Mouse (Mus musculus): Measurements from ENCODE around the gene Arhgap5. TPM values are rescaled to one million over a fixed set of nuclear protein-coding genes. Genes with fewer than 3 reads are reported as not detected.

The Arhgap5 gene
- polyA plus RNA-seq (2016; fragmentation: Nextera tagmentation; extraction: Ambion mirVana) = 37.5 and 45.9 TPM in 2 replicates

DNA sequence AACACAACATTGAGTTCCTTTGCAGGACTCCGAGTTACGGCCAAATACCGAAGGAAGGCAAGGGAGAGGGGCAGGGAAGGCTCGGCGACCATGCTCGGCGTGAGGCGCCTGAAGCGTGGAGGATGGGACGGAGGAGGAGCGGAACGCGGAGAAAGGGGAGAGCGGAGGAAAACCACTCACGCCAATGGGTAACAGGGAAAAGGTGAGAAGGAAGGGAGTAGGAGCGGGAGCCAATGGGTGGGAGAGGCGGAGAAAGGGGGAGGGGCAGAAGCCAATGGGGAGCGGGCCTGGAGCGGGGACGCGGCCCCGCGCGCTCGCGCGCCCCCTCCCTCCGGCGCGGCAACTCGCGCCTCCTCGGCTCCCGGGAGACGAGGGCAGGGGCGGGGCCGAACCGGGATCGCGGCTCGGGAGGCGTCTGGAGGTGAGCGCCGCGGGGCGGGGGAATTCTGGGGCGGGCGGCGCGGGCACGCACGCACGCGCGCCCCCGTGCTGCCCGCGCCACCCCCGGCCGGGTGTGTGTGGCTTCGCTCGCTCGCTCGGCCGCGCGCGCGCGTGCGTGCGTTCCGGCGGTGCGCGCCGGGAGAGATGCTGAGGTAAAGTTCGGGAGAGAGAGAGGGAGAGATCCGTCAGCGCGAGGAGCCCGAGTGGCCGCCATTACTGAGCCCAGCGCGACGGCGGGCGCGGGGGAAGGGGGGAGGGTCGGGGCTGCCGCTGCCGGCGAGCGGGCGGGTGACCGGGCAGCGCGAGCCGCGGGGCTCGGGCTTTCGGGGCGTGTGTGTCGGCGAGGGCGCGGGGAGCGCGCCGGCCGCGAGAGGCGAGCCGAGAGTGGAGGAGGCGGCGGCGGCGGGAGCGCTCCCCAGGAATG, at the start of gene Arhgap5:
TSS of gene Arhgap5 (plus strand) at position 517 of the 865 bp plus-strand sequence.
- WGBS = 4% methylated on average over 107 of the region's 119 CpGs
- H3K9me3 ChIP-seq (replicated peaks) = no peaks in the 10 kb centered on the region

DNA sequence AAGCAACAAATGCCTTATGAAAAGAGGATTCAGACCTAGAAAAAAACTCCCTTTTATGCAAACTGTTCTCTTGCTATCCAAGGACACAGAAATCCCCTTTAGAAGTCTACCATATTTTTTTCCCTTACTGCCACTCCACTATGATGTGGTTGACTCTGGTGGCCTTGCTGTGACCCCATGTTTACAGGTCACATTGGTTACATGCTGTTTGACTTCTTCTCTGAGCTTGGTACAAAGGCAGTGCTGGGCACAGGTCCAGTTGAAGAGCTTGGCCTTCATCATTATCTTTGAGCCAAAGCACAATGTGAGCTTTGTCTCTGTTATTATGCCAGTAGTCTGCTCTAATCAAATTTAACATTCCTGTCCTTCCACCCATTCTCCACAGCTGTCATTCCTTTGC, 39.2 kb upstream of the Arhgap5 start:
- Histone ChIP-seq H3K36me3 (no peaks in the 10 kb centered on the region), H3K4me1 (no peaks in the 10 kb centered on the region), H3K9me3 (replicated peaks) (no peaks in the 10 kb centered on the region), H3K27ac (no peak overlapping the region), H3K4me3 (no peak overlapping the region), H3K27me3 (ENCODE audit: low read depth, poor library complexity, severe bottlenecking) (no peaks in the 10 kb centered on the region)
- no peak for DNase-seq (ENCODE audit: low spot score)

More for the DNA sequence above, at the start of gene Arhgap5:
- DNase-seq (ENCODE audit: low spot score) = peak; percentile 96
- Histone ChIP-seq H3K27ac (peak within 1 kb of the TSS; percentile 100), H3K36me3 (0 out of 2 replicates have a peak, but pooled peaks cover 3% of the 10 kb centered on the region), H3K27me3 (ENCODE audit: low read depth, poor library complexity, severe bottlenecking) (no peaks in the 10 kb centered on the region), H3K4me3 (peak within 1 kb of the TSS; percentile 98), H3K4me1 (peaks cover 23% of the 10 kb centered on the region)

DNA sequence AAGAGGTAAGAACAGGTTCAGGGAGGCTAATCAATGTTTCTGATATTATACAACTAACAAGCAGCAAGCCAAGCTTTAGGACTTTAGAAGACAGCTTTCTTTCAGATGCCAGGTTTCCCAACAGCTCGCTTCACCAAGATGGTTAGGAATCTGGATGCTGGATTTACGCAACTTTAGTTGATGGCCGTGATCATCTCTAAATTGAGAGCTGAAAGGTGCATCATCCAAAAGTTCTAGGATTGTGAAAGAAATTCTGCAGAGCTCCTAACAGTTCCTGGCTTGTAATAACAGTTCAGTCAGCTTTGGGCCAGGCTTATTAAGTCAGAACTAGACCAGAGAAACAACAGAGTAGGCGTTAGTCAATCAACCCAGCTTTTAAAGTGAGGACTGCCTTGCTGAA, 32.2 kb upstream of the Arhgap5 start:
- Histone ChIP-seq H3K27ac (no peak overlapping the region), H3K36me3 (no peaks in the 10 kb centered on the region), H3K4me3 (no peak overlapping the region), H3K27me3 (ENCODE audit: low read depth, poor library complexity, severe bottlenecking) (no peaks in the 10 kb centered on the region), H3K9me3 (replicated peaks) (no peaks in the 10 kb centered on the region), H3K4me1 (peaks cover 7% of the 10 kb centered on the region)
- no peak for DNase-seq (ENCODE audit: low spot score)
- WGBS = 83% methylated on average over 4 of the region's 4 CpGs

DNA sequence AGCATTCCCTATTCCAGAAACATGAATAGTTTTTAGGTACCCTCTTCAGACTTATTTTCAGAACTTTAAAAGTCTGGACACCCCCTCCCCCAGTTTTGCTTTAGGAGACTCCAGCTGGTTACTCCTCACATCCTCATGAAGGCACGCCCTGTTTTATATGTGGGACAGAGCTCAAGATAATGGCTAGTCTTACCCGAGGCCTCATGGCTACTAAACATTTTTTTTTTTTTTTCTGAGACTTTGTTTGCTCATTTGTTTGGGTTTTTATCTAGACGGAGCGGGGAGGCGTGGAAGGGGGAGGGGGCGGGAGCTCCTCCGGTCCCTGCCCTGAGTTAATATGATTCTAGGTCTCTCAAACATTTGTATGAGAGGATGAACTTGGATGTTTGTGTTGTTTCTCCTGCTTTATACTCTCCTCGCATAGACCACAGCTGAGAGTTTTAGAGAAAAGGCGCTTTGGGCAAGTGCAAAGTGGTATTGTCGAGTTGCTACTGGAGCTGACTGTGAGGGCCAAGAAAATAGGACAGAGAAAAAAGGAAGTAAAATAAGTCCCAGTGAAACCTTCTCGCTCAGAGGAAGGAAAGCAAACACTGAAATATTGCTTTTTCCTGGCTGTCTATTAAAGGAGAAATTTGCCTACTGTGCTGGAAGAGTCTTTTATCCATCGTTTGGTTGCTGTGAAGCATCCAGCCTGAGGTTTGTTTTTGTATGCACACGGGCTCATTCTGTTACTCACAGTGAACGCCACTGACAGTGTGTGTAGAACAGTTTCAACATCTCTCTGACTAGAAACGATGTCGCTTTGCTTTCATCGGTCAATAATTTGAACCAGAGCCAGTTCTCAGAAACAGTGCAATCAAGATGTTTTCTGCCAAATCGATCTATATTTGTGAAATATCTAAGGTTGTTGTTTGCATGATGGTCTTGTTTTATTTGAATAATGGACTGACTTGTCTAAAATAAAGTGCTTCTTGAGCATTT, 29.5 kb upstream of the Arhgap5 start:
- H3K4me1 ChIP-seq = peaks cover 7% of the 10 kb centered on the region
- H3K27me3 ChIP-seq (ENCODE audit: low read depth, poor library complexity, severe bottlenecking) = no peaks in the 10 kb centered on the region
- WGBS = 73% methylated on average over 18 of the region's 18 CpGs
- no peak for DNase-seq (ENCODE audit: low spot score)
- H3K36me3 ChIP-seq = no peaks in the 10 kb centered on the region
- H3K27ac ChIP-seq = no peak overlapping the region
- no peaks in the 10 kb centered on the region for H3K9me3 ChIP-seq (replicated peaks)
- no peak overlapping the region for H3K4me3 ChIP-seq

DNA sequence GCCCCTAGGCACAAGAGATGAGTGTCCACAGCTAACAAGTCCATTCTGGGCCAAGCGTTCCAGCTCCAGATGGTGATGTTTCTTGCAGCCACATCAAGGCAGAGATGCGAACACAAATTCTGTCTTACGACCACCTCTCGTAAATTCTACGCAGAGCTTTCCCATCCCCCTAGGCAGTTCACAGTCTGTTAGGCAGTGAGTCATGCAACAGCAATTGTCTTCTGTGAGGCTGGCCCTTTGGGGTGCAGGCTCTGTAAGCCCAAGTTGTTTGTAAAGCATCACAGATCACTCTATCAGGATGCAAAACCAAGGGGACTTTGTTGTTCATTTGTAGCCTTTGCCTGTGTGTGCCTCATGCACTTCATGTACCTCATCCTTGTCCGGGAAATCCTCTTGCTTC, 27.7 kb upstream of the Arhgap5 start:
- DNase-seq (ENCODE audit: low spot score) = no peak
- no peak overlapping the region for H3K4me3 ChIP-seq
- WGBS = 60% methylated on average over 6 of the region's 6 CpGs
- H3K27me3 ChIP-seq (ENCODE audit: low read depth, poor library complexity, severe bottlenecking) = no peaks in the 10 kb centered on the region
- no peaks in the 10 kb centered on the region for H3K36me3 ChIP-seq
- peaks cover 7% of the 10 kb centered on the region for H3K4me1 ChIP-seq
- H3K27ac ChIP-seq = no peak overlapping the region
- no peaks in the 10 kb centered on the region for H3K9me3 ChIP-seq (replicated peaks)

DNA sequence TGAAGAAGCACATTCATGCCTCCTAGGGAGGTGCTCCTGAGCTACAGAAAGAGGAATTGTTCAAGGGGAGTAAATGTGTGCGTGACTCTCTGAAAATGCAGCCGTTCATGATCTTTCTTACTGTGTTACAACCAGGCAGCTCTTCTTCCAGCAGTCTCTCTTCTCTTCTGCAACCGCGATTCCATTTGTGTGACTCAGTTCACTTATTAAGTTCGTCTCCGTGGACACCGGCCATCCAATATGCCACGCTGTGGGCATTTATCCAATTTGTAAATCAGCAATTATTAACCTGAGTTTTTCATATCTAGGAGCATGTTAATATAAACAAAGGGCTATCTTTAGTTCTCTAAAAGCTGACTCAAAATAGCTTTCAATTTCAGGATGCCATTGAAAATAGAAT, 25.2 kb upstream of the Arhgap5 start:
- whole genome bisulfite sequencing = 93% methylated on average over 8 of the region's 8 CpGs
- no peaks in the 10 kb centered on the region for H3K36me3 ChIP-seq
- H3K4me3 ChIP-seq = no peak overlapping the region
- no peaks in the 10 kb centered on the region for H3K9me3 ChIP-seq (replicated peaks)
- peaks cover 7% of the 10 kb centered on the region for H3K4me1 ChIP-seq
- H3K27ac ChIP-seq = no peak overlapping the region
- no peaks in the 10 kb centered on the region for H3K27me3 ChIP-seq (ENCODE audit: low read depth, poor library complexity, severe bottlenecking)
- no peak for DNase-seq (ENCODE audit: low spot score)

DNA sequence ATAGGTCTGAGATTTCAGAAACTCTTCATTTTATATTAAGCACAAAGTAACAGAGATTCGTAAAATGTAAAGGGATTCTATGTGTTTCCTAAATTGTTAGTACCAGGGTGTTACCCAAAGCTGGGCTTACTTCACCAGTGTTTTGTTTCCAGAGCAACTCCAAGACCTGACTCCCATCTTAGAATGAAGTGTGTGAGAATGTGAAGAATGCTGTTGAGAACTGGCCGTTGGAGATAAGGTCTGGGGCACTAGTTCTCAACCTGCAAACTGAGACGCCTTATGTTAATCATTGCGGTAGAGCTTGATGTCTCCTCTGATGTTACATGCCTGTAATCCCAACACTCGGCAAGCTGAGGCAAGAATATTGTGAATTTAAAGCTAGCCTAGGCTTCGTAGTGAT, 24.4 kb upstream of the Arhgap5 start:
- no peaks in the 10 kb centered on the region for H3K9me3 ChIP-seq (replicated peaks)
- no peaks in the 10 kb centered on the region for H3K36me3 ChIP-seq
- 77% methylated on average over 6 of the region's 6 CpGs for WGBS
- DNase-seq (ENCODE audit: low spot score) = no peak
- H3K27ac ChIP-seq = no peak overlapping the region
- no peaks in the 10 kb centered on the region for H3K27me3 ChIP-seq (ENCODE audit: low read depth, poor library complexity, severe bottlenecking)
- H3K4me1 ChIP-seq = peaks cover 5% of the 10 kb centered on the region
- no peak overlapping the region for H3K4me3 ChIP-seq

DNA sequence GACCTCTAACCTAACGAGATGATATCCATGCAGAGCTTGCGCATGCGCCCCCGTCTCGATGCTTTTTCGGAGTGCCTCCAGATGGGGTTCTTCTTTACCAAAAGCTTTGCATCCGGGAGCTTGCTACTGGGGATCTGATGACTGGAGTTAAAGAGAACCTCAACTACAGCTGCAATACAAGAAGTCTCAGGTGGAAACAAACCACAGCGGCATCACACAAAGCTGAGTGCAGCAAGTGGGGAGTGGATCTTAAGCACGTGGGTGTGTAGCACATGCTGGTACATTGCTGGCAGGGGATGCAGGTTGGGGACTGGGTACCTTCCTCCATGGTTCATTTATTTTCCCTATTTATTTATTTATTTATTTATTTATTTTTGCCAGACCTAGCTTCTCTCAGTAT, 22.9 kb upstream of the Arhgap5 start:
- Histone ChIP-seq H3K4me3 (no peak overlapping the region), H3K27me3 (ENCODE audit: low read depth, poor library complexity, severe bottlenecking) (no peaks in the 10 kb centered on the region), H3K36me3 (no peaks in the 10 kb centered on the region), H3K27ac (no peak overlapping the region), H3K4me1 (peaks cover 3% of the 10 kb centered on the region; the same call in 1 of the 2 replicates), H3K9me3 (replicated peaks) (no peaks in the 10 kb centered on the region)
- 81% methylated on average over 9 of the region's 9 CpGs for WGBS
- no peak for DNase-seq (ENCODE audit: low spot score)

DNA sequence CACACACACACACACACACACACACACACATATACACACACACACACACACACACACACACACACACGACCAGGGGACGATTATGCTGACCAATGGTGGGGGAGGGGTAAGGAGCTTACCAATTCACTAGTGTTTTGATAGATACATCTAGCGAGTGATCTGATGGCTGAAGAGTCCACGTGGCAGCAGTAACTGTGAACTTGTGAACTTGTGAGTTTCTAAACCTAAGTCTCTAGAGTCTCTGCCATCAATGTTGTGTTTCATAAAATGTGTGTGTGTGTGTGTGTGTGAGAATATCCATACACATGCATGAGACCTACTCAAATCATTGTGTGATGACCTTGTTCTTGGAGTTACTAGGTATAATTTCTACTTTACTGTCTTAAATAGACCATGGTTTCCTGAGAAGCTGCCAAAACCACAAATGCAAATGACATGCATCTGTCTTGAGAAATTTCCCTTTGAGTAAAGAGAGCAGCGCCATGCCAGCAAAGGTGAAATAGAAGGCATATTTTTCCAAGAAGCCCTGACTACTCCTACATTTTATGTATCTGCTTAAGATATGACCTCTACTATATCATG, 21.7 kb upstream of the Arhgap5 start:
- Histone ChIP-seq H3K9me3 (replicated peaks) (no peaks in the 10 kb centered on the region), H3K36me3 (no peaks in the 10 kb centered on the region), H3K4me1 (no peaks in the 10 kb centered on the region), H3K27me3 (ENCODE audit: low read depth, poor library complexity, severe bottlenecking) (no peaks in the 10 kb centered on the region), H3K4me3 (no peak overlapping the region), H3K27ac (no peak overlapping the region)
- WGBS = 81% methylated on average over 5 of the region's 5 CpGs
- DNase-seq (ENCODE audit: low spot score) = no peak

DNA sequence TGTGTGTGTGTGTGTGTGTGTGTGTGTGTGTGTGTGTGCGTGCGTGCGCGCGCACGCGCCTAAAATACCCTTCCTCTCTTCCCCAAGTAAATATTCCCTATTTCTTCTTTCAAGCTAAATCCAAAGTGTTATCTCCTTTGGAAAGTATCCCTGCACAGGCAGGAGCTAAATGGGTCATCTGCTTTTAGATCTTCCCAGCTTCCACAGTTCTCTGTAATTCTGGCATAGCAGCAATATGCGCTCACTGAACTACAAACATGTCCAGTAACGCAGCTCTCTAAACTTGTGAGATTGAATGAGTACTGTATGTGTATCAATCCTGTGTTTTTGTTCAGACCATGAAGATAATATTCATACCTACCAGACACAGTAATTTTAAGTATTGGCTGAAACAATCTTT, 20.6 kb upstream of the Arhgap5 start:
- no peaks in the 10 kb centered on the region for H3K27me3 ChIP-seq (ENCODE audit: low read depth, poor library complexity, severe bottlenecking)
- WGBS = over 99% methylated on average over 9 of the region's 9 CpGs
- H3K4me3 ChIP-seq = no peak overlapping the region
- H3K4me1 ChIP-seq = no peaks in the 10 kb centered on the region
- H3K27ac ChIP-seq = no peak overlapping the region
- H3K9me3 ChIP-seq (replicated peaks) = no peaks in the 10 kb centered on the region
- DNase-seq (ENCODE audit: low spot score) = no peak
- H3K36me3 ChIP-seq = no peaks in the 10 kb centered on the region

DNA sequence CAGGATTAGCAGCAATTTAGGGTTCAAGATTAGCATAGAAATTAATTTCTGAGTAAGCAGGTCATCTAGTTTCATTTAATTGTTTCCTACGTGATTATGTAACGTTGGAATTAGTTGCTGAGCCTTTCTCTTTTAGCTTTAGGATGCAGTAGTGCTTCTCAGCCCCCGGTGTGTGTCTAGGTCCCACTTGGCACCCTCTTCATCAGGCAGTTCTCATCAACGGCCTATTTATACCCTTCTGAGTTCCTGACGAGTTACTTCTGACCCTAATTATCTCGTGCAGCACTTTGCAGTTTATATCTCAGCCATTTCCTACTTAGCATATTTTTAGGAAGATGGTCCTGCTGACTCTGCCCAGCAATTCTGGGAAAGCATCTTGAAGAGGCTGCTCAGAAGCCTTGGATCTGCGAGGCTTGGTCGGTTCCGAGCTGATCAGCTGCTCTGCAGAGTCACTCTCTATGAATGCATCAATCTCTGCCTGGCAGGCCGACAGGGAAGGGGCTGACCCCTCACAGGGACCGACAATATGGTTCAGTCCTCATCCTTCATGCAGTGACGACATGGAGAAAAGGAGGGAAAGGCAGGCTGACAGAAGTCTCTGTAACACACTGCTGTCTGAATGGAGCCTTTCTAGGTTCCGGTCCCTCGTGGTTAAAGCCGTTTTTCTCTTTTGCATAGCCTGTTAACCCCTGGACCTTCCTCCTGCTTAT, 15.4 kb upstream of the Arhgap5 start:
- no peaks in the 10 kb centered on the region for H3K9me3 ChIP-seq (replicated peaks)
- no peak overlapping the region for H3K4me3 ChIP-seq
- no peak for DNase-seq (ENCODE audit: low spot score)
- no peaks in the 10 kb centered on the region for H3K36me3 ChIP-seq
- no peak overlapping the region for H3K27ac ChIP-seq
- peaks cover 5% of the 10 kb centered on the region; the same call in 1 of the 2 replicates for H3K4me1 ChIP-seq
- no peaks in the 10 kb centered on the region for H3K27me3 ChIP-seq (ENCODE audit: low read depth, poor library complexity, severe bottlenecking)
- 48% methylated on average over 15 of the region's 15 CpGs for WGBS

DNA sequence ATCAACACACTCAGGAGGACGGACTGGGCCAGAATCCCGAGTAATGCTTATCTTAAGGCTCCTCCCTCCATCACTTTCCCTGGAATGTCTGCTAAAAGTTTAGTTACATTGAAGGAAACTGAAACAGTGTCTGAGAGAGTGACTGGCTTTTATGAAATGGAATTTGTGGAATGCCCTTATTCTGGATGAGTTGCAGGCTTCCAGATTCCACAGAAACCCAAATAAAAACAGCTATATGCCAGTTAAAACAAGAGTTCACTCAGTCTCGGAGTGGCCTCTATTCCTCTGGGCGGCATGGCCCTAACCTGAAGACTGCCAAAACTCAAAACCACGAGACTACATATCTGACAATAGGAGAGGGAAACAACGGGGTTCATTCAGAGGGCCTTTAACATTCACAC, 10.5 kb upstream of the Arhgap5 start:
- Histone ChIP-seq H3K9me3 (replicated peaks) (no peaks in the 10 kb centered on the region), H3K36me3 (no peaks in the 10 kb centered on the region), H3K4me3 (no peak overlapping the region), H3K27me3 (ENCODE audit: low read depth, poor library complexity, severe bottlenecking) (no peaks in the 10 kb centered on the region), H3K27ac (no peak overlapping the region), H3K4me1 (peaks cover 4% of the 10 kb centered on the region; the same call in 1 of the 2 replicates)
- no peak for DNase-seq (ENCODE audit: low spot score)
- 69% methylated on average over 6 of the region's 6 CpGs for WGBS

All from limb, embryonic 10.5 days (tissue).